Mouse (Mus musculus) left cerebral cortex, adult 8-10 months (tissue): Measurements from ENCODE around the gene Dmwd. TPM values are rescaled to one million over a fixed set of nuclear protein-coding genes. Genes with fewer than 3 reads are reported as not detected.

Experiments
- microRNA-seq, 2 experiments: library from miRNA; unstranded; fragments of <30 nt; microRNA quantifications; one replicate each; pipeline ENCODE4 v1.2.0; 2022
- total RNA-seq, 4 experiments: library from RNA; stranded (reverse); gene quantifications; 2 replicates each; pipeline ENCODE4 v1.2.4; 2022

The Dmwd gene
- total RNA-seq, 4 experiments from 2014 or later: 139 to 148 (median 143) TPM

Small RNA genes within 50 kb of the gene (microRNA-seq; reads per million reads assigned to microRNA genes)
- gene Mir3100: 2.0 to 4.4 reads per million in 2 experiments

Other genes with a start within 250 kb of the Dmwd start
- gene Mill2, start 236.3 kb upstream of the Dmwd start, total RNA-seq: 1 to 10 TPM; 1.5 to 2.2 (median 1.9) TPM
- 10 to 100 TPM in 3 of 4 experiments, 1 to 10 TPM in 1; 9.4 to 15.3 (median 12.8) TPM for gene Pglyrp1, start 204.9 kb upstream of the Dmwd start, total RNA-seq
- 10 to 100 TPM; 11.5 to 12.8 (median 12.2) TPM for gene Ccdc61, start 165.8 kb upstream of the Dmwd start, total RNA-seq
- gene Nova2, start 150.3 kb upstream of the Dmwd start, total RNA-seq: 10 to 100 TPM; 67.1 to 75.1 (median 69.9) TPM
- 1 to 10 TPM in 2 of 4 experiments, under 1 TPM in 2; 0.53 to 1.3 (median 1.0) TPM for gene Nanos2, start 88.8 kb upstream of the Dmwd start, total RNA-seq
- gene Mypop, start 85.0 kb upstream of the Dmwd start, total RNA-seq: 10 to 100 TPM; 54.2 to 60.5 (median 57.6) TPM
- gene Irf2bp1, start 72.2 kb upstream of the Dmwd start, total RNA-seq: 10 to 100 TPM; 51.2 to 54.1 (median 53.2) TPM
- gene Foxa3, start 52.7 kb upstream of the Dmwd start, total RNA-seq: not detected
- gene Sympk, start 51.9 kb upstream of the Dmwd start, total RNA-seq: 100 to 1,000 TPM; 104 to 113 (median 111) TPM
- under 1 TPM in 3 of 4 experiments, not detected in 1; 0.24 to 0.79 (median 0.32) TPM for gene Rsph6a, start 21.5 kb upstream of the Dmwd start, total RNA-seq
- 10 to 100 TPM; 25.0 to 39.7 (median 31.6) TPM for gene Dmpk, start 7.6 kb downstream of the Dmwd start, total RNA-seq
- 1 to 10 TPM; 2.0 to 2.5 (median 2.3) TPM for gene Six5, start 18.4 kb downstream of the Dmwd start, total RNA-seq
- under 1 TPM in 3 of 4 experiments, not detected in 1; 0.37 to 0.68 (median 0.48) TPM for gene Gm4969, start 42.1 kb downstream of the Dmwd start, total RNA-seq
- gene Fbxo46, start 43.6 kb downstream of the Dmwd start, total RNA-seq: 10 to 100 TPM; 13.2 to 15.7 (median 14.2) TPM
- gene Qpctl, start 73.1 kb downstream of the Dmwd start, total RNA-seq: 10 to 100 TPM; 16.5 to 19.2 (median 18.6) TPM
- gene Snrpd2, start 73.5 kb downstream of the Dmwd start, total RNA-seq: 10 to 100 TPM; 73.5 to 79.4 (median 76.1) TPM
- gene Gipr, start 89.9 kb downstream of the Dmwd start, total RNA-seq: 1 to 10 TPM; 1.2 to 2.5 (median 1.5) TPM
- 100 to 1,000 TPM; 159 to 188 (median 167) TPM for gene Eml2, start 100.2 kb downstream of the Dmwd start, total RNA-seq
- 1 to 10 TPM; 2.2 to 2.7 (median 2.5) TPM for gene Gpr4, start 136.3 kb downstream of the Dmwd start, total RNA-seq
- gene Opa3, start 152.1 kb downstream of the Dmwd start, total RNA-seq: 10 to 100 TPM; 40.2 to 46.7 (median 43.1) TPM
- gene Vasp, start 195.6 kb downstream of the Dmwd start, total RNA-seq: 10 to 100 TPM; 13.6 to 16.9 (median 15.6) TPM
- gene Ppm1n, start 203.8 kb downstream of the Dmwd start, total RNA-seq: under 1 TPM in 1 of 4 experiments, not detected in 3; 0.68 TPM
- gene Rtn2, start 206.4 kb downstream of the Dmwd start, total RNA-seq: 100 to 1,000 TPM; 108 to 133 (median 114) TPM
- gene Fosb, start 233.8 kb downstream of the Dmwd start, total RNA-seq: 10 to 100 TPM; 11.1 to 15.1 (median 13.8) TPM